28 mouse cellular contexts compared by ENCODE assay signal in the genomic region with DNA sequence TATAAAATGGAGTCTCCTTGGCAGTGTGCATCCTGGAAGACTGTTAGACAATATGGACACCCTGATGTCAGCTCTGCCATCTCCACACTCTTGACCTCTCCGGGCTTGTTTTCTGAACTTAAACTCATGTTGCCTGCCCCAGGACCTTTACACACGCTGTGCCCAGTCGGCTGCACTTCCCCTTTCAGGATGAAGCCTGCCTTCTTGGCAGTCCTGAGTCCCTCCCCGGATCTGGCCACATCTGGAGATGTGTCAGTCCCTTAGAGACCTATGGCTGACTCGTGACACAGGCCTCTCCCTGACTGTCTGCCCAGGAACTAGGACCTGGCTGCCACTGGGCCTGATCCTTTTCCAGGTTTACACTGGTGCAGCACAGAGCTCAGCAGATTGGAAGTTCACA. TPM values are rescaled to one million over a fixed set of nuclear protein-coding genes. Genes with fewer than 3 reads are reported as not detected.
DNase-seq lines count a peak whose midpoint lies in the region; ATAC-seq and TF ChIP-seq lines count a peak whose summit lies in the region.
"Had no signal": no experiment of that assay in that cellular context is flagged by ENCODE, and none has a peak within 500 bp of the region (broad histone marks: within the 10 kb centered on the region; RNA-seq: fewer than 3 reads in every experiment).

No protein-coding gene starts in this region.

- DNase-seq in hindbrain, embryonic 10.5 days (ENCODE audit: low spot score), result no peak
- DNase-seq in hindbrain, embryonic 11.5 days (ENCODE audit: low spot score), result no peak
- DNase-seq in R1 (ENCODE audit: low read depth, low spot score), result peak; percentile 47
- DNase-seq in right cerebral cortex, postnatal 4 days, result no peak
- DNase-seq in left cerebral cortex, postnatal 10 days (ENCODE audit: extremely low spot score in 1 of 2, low spot score in 2 of 2), result no peak
- DNase-seq: adrenal gland, postnatal 10 days; adrenal gland, postnatal 36 days; cerebellum, adult 8-10 months; forebrain, postnatal 0 days; gastrocnemius, postnatal 25 days; heart, adult 18-20 months; heart, postnatal 10 days; heart, postnatal 36 days; kidney, adult 2 months had no signal

- intact Hi-C loops in left cerebral cortex, postnatal 10 days (cut with DNase I), result no loop called here

- H3K9me3 ChIP-seq in hindbrain, embryonic 10.5 days, result no peaks in the 10 kb centered on the region
- no peaks in the 10 kb centered on the region for H3K9me3 ChIP-seq in hindbrain, embryonic 11.5 days (ENCODE audit: control insufficient read depth, low read length)
- H3K9me3 ChIP-seq in ES-Bruce4 (replicated peaks; ENCODE audit: control insufficient read depth, insufficient read depth, low read length, poor library complexity, severe bottlenecking), result no peaks in the 10 kb centered on the region
- H3K9me3 ChIP-seq in kidney, embryonic 16.5 days (ENCODE audit: low read length), result no peaks in the 10 kb centered on the region
- H3K9me3 ChIP-seq: embryonic facial prominence, embryonic 12.5 days; embryonic facial prominence, embryonic 15.5 days; heart, embryonic 12.5 days; heart, embryonic 15.5 days; hindbrain, embryonic 12.5 days; hindbrain, embryonic 15.5 days had no signal

- no peak overlapping the region for H3K4me2 ChIP-seq in hindbrain, embryonic 11.5 days (replicated peaks; ENCODE audit: low read depth, low read length)
- H3K4me2 ChIP-seq in kidney, embryonic 16.5 days (replicated peaks; ENCODE audit: low read depth, low read length), result no peak overlapping the region
- H3K4me2 ChIP-seq: embryonic facial prominence, embryonic 12.5 days; embryonic facial prominence, embryonic 15.5 days; heart, embryonic 12.5 days; heart, embryonic 15.5 days; hindbrain, embryonic 12.5 days; hindbrain, embryonic 15.5 days had no signal

- no peak overlapping the region for H3K9ac ChIP-seq in hindbrain, embryonic 11.5 days (ENCODE audit: low read depth, low read length)
- H3K9ac ChIP-seq in ES-Bruce4 (ENCODE audit: low read depth, poor library complexity, severe bottlenecking), result no peak overlapping the region
- H3K9ac ChIP-seq in kidney, embryonic 16.5 days (replicated peaks; ENCODE audit: low read length), result no peak overlapping the region
- H3K9ac ChIP-seq: embryonic facial prominence, embryonic 12.5 days; embryonic facial prominence, embryonic 15.5 days; forebrain, postnatal 0 days; heart, embryonic 12.5 days; heart, embryonic 15.5 days; hindbrain, embryonic 12.5 days; hindbrain, embryonic 15.5 days had no signal

- WGBS in hindbrain, embryonic 10.5 days, result 87% methylated on average over 5 of the region's 5 CpGs
- 86% methylated on average over 5 of the region's 5 CpGs for WGBS in hindbrain, embryonic 11.5 days
- WGBS in kidney, embryonic 16.5 days, result 88% methylated on average over 5 of the region's 5 CpGs

- peak; percentile 98 for TF ChIP-seq POLR2A in ES-Bruce4 (IDR thresholded peaks at IDR 0.05; ENCODE audit: insufficient read depth, low read length)

- 0 out of 2 replicates have a peak, but pooled peaks cover 2% of the 10 kb centered on the region for H3K27me3 ChIP-seq in hindbrain, embryonic 10.5 days (ENCODE audit: insufficient read depth, poor library complexity, severe bottlenecking)
- no peaks in the 10 kb centered on the region; the same call in 1 of the 2 replicates for H3K27me3 ChIP-seq in hindbrain, embryonic 11.5 days (ENCODE audit: control insufficient read depth, insufficient read depth, low read length)
- H3K27me3 ChIP-seq in ES-Bruce4 (ENCODE audit: control insufficient read depth, insufficient read depth, low read length, poor library complexity, severe bottlenecking), result no peaks in the 10 kb centered on the region
- 0 out of 2 replicates have a peak, but pooled peaks cover 2% of the 10 kb centered on the region for H3K27me3 ChIP-seq in kidney, embryonic 16.5 days (ENCODE audit: insufficient read depth, low read length)
- H3K27me3 ChIP-seq: embryonic facial prominence, embryonic 15.5 days; heart, embryonic 15.5 days; hindbrain, embryonic 15.5 days; Patski had no signal

- H3K4me3 ChIP-seq in hindbrain, embryonic 10.5 days, result no peak overlapping the region
- H3K4me3 ChIP-seq in hindbrain, embryonic 11.5 days (ENCODE audit: low read depth, low read length), result no peak overlapping the region
- H3K4me3 ChIP-seq in ES-Bruce4 (ENCODE audit: low read depth, low read length), result no peak overlapping the region
- H3K4me3 ChIP-seq in kidney, embryonic 16.5 days (ENCODE audit: low read length), result no peak overlapping the region
- H3K4me3 ChIP-seq: embryonic facial prominence, embryonic 12.5 days; embryonic facial prominence, embryonic 15.5 days; heart, embryonic 12.5 days; heart, embryonic 15.5 days; hindbrain, embryonic 12.5 days; hindbrain, embryonic 15.5 days had no signal

- peak overlapping the region; percentile 57; the same call in 1 of the 2 replicates for H3K27ac ChIP-seq in hindbrain, embryonic 10.5 days
- no peak overlapping the region for H3K27ac ChIP-seq in hindbrain, embryonic 11.5 days (ENCODE audit: low read depth, low read length)
- H3K27ac ChIP-seq in ES-Bruce4 (ENCODE audit: insufficient read depth, low read length), result no peak overlapping the region
- H3K27ac ChIP-seq in kidney, embryonic 16.5 days (ENCODE audit: low read length), result no peak overlapping the region
- H3K27ac ChIP-seq: embryonic facial prominence, embryonic 12.5 days; embryonic facial prominence, embryonic 15.5 days; heart, embryonic 15.5 days; hindbrain, embryonic 15.5 days had no signal

- ATAC-seq in hindbrain, embryonic 11.5 days (ENCODE audit: low FRiP score), result no peak
- no peak for ATAC-seq in kidney, embryonic 16.5 days (ENCODE audit: low FRiP score, low TSS enrichment)
- ATAC-seq: activated CD4-positive, CD25-positive, alpha-beta regulatory T cell, adult 4 months; forebrain, embryonic 14.5 days; forebrain, postnatal 0 days; intestine, postnatal 0 days; Patski had no signal

- no peak for TF ChIP-seq CTCF in ES-Bruce4 (IDR thresholded peaks at IDR 0.05; ENCODE audit: low read depth, low read length)

- H3K4me1 ChIP-seq in hindbrain, embryonic 10.5 days (replicated peaks), result peaks cover 89% of the 10 kb centered on the region
- peaks cover 10% of the 10 kb centered on the region; the same call in 1 of the 2 replicates for H3K4me1 ChIP-seq in hindbrain, embryonic 11.5 days (replicated peaks; ENCODE audit: control insufficient read depth, insufficient read depth, low read length)
- H3K4me1 ChIP-seq in ES-Bruce4 (ENCODE audit: control insufficient read depth, insufficient read depth, low read length), result peaks cover 3% of the 10 kb centered on the region
- H3K4me1 ChIP-seq in kidney, embryonic 16.5 days (ENCODE audit: insufficient read depth, low read length), result peaks cover 9% of the 10 kb centered on the region; the same call in 1 of the 2 replicates

- TF ChIP-seq EP300 in ES-Bruce4 (IDR thresholded peaks at IDR 0.05; ENCODE audit: insufficient read depth, low read depth, low read length), result no peak

- no peaks in the 10 kb centered on the region for H3K36me3 ChIP-seq in hindbrain, embryonic 10.5 days
- no peaks in the 10 kb centered on the region for H3K36me3 ChIP-seq in hindbrain, embryonic 11.5 days (ENCODE audit: control insufficient read depth, insufficient read depth, low read length)
- H3K36me3 ChIP-seq in ES-Bruce4 (ENCODE audit: control insufficient read depth, insufficient read depth, low read length, poor library complexity, severe bottlenecking), result no peaks in the 10 kb centered on the region
- H3K36me3 ChIP-seq in kidney, embryonic 16.5 days (ENCODE audit: insufficient read depth, low read length), result no peaks in the 10 kb centered on the region
- H3K36me3 ChIP-seq: embryonic facial prominence, embryonic 12.5 days; embryonic facial prominence, embryonic 15.5 days; G1E; heart, embryonic 12.5 days; heart, embryonic 15.5 days; hindbrain, embryonic 12.5 days; hindbrain, embryonic 15.5 days had no signal

RNA-seq across cellular contexts. Expression of a gene that starts 16.6 kb away (rescaled TPM):
- polyA plus RNA-seq in hindbrain, embryonic 10.5 days (2016; fragmentation: Nextera tagmentation; extraction: Ambion mirVana), result 13.1 and 14.5 TPM in 2 replicates
- polyA plus RNA-seq in hindbrain, embryonic 11.5 days (2014; fragmentation: Nextera tagmentation; extraction: Ambion mirVana), result 7.7 and 8.5 TPM in 2 replicates
- polyA plus RNA-seq in ES-Bruce4 (2011; ENCODE audit: insufficient read depth, insufficient read length, low read depth, missing spikeins), result 2.3 and 3.1 TPM in 2 replicates
- polyA plus RNA-seq in kidney, embryonic 16.5 days (2015; fragmentation: Nextera tagmentation; extraction: Ambion mirVana), result 3.0 and 3.2 TPM in 2 replicates
- total RNA-seq in left cerebral cortex, postnatal 10 days (2021), result 10 to 100 TPM; 57.3 to 60.8 TPM
- total RNA-seq: common myeloid progenitor, adult 5-6 weeks had no signal
- polyA plus RNA-seq: G1E had no signal
